Mouse (Mus musculus): ENCODE data around the gene Vmn1r16. TPM values are rescaled to one million over a fixed set of nuclear protein-coding genes. Genes with fewer than 3 reads are reported as not detected.
"Not testable (repeated sequence)": the region's sequence is repeated elsewhere in the genome, so short reads cannot be mapped to it uniquely, and the experiment has no call there.

The Vmn1r16 gene
- total RNA-seq (2021) = not detected

DNA sequence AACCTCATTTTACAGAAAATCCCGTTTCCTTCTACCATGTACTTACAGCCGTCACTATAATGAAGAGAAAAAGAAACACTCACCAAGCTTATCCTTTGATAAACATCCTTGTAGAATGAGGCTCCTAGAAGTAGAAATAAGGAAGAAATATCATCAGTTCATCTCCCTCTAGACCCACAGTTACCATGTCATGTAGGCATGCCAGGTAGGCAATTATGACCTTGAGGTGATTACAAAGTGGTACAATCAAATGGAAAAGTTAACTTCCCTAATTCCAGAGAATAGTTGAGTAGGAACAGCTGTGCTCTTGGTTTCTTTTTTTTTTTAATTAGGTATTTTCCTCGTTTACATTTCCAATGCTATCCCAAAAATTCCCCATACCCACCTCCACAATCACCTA is at the start of gene Vmn1r16:
Gene Vmn1r16 (minus strand): TSS at position 101 of the 400 bp plus-strand sequence.
- intact Hi-C loops (cut with DNase I) = no loop called here
- no peak for DNase-seq (ENCODE audit: low spot score in 2 of 2)

DNA sequence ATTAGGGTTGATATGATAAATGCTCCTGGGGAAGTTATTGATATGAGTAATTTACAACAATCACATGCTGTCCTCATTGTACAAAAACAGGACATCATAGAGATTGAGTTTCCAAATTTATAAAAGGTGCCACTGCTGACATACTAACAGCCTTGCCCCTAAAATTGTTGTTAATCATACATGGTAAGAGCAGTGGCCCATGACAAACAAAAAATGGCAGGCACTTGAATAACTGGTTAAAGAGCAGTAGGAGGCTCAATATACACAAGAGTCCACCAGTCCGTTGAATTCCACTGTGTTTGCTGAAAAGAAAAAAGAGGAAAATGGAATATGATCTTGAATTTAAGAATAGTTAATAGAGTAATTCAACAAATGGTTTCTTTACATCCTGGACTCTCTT is 38.2 kb upstream of the Vmn1r16 start:
- intact Hi-C loops (cut with DNase I) = no loop called here
- no peak for DNase-seq (ENCODE audit: low spot score in 2 of 2)

GRCm38 (mm10) chr6:57365866-57366265 is 36.6 kb upstream of the Vmn1r16 start:
- intact Hi-C loops (cut with DNase I); DNase-seq (ENCODE audit: low spot score in 2 of 2): not testable (repeated sequence)

GRCm38 (mm10) chr6:57363627-57364026 is 34.3 kb upstream of the Vmn1r16 start, which contains the start of gene Vmn1r17:
Gene Vmn1r17 (minus strand): TSS chr6:57363727.
- intact Hi-C loops (cut with DNase I) = no loop called here

GRCm38 (mm10) chr6:57356864-57357263 is 27.6 kb upstream of the Vmn1r16 start:
- intact Hi-C loops (cut with DNase I) = no loop called here
- DNase-seq (ENCODE audit: low spot score in 2 of 2) = no peak

More at GRCm38 (mm10) chr6:57363627-57364026, 34.3 kb upstream of the Vmn1r16 start, which contains the start of gene Vmn1r17:
- no peak for DNase-seq (ENCODE audit: low spot score in 2 of 2)

DNA sequence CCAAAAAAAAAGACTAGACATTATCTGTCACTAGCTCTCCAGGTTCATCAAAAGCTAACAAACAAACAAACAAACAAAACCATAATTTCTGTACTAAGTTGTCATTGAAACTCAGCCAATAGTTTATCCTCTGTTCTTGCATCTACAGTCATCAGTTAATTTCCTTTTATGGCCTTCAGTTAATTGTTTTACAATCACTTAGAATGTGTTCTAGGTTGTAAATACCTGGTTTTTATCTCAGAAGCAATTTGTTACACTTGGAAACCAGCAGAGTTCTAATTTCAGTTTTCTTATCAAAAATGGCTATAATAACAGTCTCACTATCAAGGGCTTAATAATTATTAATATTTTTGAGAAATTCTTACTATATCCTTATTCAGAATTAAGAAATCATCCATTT is 3.1 kb downstream of the Vmn1r16 start:
- intact Hi-C loops (cut with DNase I) = no loop called here
- no peak for DNase-seq (ENCODE audit: low spot score in 2 of 2)

GRCm38 (mm10) chr6:57278952-57279351 is 50.3 kb downstream of the Vmn1r16 start:
- DNase-seq (ENCODE audit: low spot score in 2 of 2) = no peak
- intact Hi-C loops (cut with DNase I) = no loop called here

DNA sequence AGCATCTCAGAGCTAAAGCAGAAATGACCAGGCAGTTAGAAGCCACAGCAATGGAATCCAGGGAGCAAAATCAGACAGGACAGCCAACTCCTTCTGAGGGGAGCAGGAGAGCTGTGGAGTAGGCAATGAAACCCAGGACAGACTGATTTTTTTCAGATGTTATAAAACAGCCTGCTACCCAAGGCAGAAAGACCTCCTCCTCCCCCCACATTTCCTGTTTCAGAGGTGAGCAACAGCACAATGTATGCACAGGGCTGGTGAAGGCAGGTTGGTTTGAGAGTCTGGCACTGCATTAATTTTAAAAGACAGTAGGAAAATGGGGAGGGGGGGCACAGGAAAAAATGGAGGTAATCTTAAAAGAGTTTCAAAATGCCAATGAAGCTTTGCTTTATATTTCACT is 56.8 kb downstream of the Vmn1r16 start:
- no peak for DNase-seq (ENCODE audit: low spot score in 2 of 2)
- intact Hi-C loops (cut with DNase I) = no loop called here

- intact Hi-C loops (cut with DNase I) = no loop called here
- no peak for DNase-seq (ENCODE audit: low spot score in 2 of 2)
Observed at GRCm38 (mm10) chr6:57271881-57272280, 57.4 kb downstream of the Vmn1r16 start.

Other genes starting within 250 kb of the Vmn1r16 start
- not detected for gene Vmn1r10, start 220.0 kb downstream of the Vmn1r16 start, total RNA-seq (2021)
- gene Vmn1r11, start 196.0 kb downstream of the Vmn1r16 start, total RNA-seq (2021) = not detected
- not detected for gene Vmn1r12, start 172.6 kb downstream of the Vmn1r16 start, total RNA-seq (2021)
- gene Vmn1r13, start 126.2 kb downstream of the Vmn1r16 start, total RNA-seq (2021) = not detected
- gene Vmn1r14, start 97.8 kb downstream of the Vmn1r16 start, total RNA-seq (2021) = not detected
- not detected for gene Vmn1r15, start 71.5 kb downstream of the Vmn1r16 start, total RNA-seq (2021)
- not detected for gene Vmn1r17, start 34.2 kb upstream of the Vmn1r16 start, total RNA-seq (2021)
- under 1 TPM; 0.02 to 0.07 TPM for gene Vmn1r18, start 66.3 kb upstream of the Vmn1r16 start, total RNA-seq (2021)
- not detected for gene Vmn1r19, start 74.3 kb upstream of the Vmn1r16 start, total RNA-seq (2021)
- gene Vmn1r20, start 99.4 kb upstream of the Vmn1r16 start, total RNA-seq (2021) = not detected
- gene Ppm1k, start 206.0 kb upstream of the Vmn1r16 start, total RNA-seq (2021) = 10 to 100 TPM; 74.7 to 77.6 TPM

Measured in left cerebral cortex, postnatal 36 days (tissue).